Mouse (Mus musculus): ENCODE data around the gene Olfr126. TPM values are rescaled to one million over a fixed set of nuclear protein-coding genes. Genes with fewer than 3 reads are reported as not detected.

Gene Olfr126
- polyA plus RNA-seq (2016; fragmentation: Nextera tagmentation; extraction: Ambion mirVana) = not detected in 2 replicates

- H3K27me3 ChIP-seq (replicated peaks) = no peaks in the 10 kb centered on the region
These were observed at the start of gene Olfr126 for GRCm38 (mm10) chr17:37847183-37847582. Gene Olfr126, plus strand, starts transcription at chr17:37847483.

DNA sequence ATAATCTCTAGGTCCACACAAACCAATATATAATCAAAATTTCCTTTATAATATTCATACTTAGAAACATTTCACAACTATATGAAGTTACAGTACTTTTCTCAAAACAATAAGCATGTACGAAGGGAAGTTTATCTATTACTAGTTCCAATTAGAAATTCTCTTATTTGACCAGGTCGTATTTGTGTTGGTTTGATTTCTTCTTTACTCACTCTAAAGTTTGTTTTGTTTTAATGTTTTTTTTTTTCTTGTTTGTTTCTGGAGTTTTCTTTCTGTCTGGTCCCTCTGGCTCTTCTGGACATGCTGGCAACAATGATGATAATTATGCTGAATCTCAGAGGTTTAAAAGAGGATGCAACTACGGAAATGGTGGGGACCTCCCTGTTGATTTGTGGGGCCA lies 47.7 kb upstream of the Olfr126 start, which contains the start of gene Olfr124:
TSS of gene Olfr124 (plus strand) at position 301 of the 400 bp plus-strand sequence.
- H3K9me3 ChIP-seq (replicated peaks) = peaks cover 4% of the 10 kb centered on the region
- no peak within 1 kb of the TSS for H3K27ac ChIP-seq (ENCODE audit: poor library complexity, severe bottlenecking)
- no peaks in the 10 kb centered on the region for H3K4me1 ChIP-seq (replicated peaks)
- no peak within 1 kb of the TSS for H3K4me2 ChIP-seq
- H3K36me3 ChIP-seq = no peaks in the 10 kb centered on the region
- 77% methylated on average over 3 of the region's 3 CpGs for WGBS
- no peak within 1 kb of the TSS for H3K4me3 ChIP-seq
- no peak for ATAC-seq (ENCODE audit: insufficient number of reproducible peaks, low FRiP score)
- no peaks in the 10 kb centered on the region for H3K27me3 ChIP-seq (replicated peaks)
- H3K9ac ChIP-seq = no peak within 1 kb of the TSS

More at GRCm38 (mm10) chr17:37847183-37847582, at the start of gene Olfr126:
- Histone ChIP-seq H3K9me3 (replicated peaks) (no peaks in the 10 kb centered on the region), H3K27ac (ENCODE audit: poor library complexity, severe bottlenecking) (no peak within 1 kb of the TSS), H3K4me2 (no peak within 1 kb of the TSS), H3K36me3 (no peaks in the 10 kb centered on the region), H3K9ac (no peak within 1 kb of the TSS), H3K4me3 (no peak within 1 kb of the TSS), H3K4me1 (replicated peaks) (no peaks in the 10 kb centered on the region)
- no peak for ATAC-seq (ENCODE audit: insufficient number of reproducible peaks, low FRiP score)

DNA sequence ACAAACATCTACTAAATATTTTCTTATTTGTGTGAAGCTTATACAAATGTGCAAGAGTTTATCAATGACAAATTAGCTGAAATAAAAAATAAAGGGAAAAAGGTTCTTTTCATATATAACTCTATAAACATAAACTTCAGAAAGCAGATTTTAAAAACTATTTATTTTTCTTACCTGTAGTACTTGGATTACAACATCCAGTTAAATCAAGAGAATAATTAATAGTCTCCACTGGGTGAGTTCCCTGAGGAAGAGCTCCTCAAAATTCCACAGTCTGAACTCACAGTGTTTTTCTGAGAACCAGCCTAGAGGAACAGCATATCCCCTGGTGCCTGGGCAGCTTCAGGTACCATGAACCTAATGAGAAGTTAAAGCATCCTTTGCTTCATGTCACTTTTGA lies 14.6 kb upstream of the Olfr126 start, which contains the start of gene Olfr125:
TSS of gene Olfr125 (plus strand) at position 301 of the 400 bp plus-strand sequence.
- H3K27me3 ChIP-seq (replicated peaks) = no peaks in the 10 kb centered on the region
- no peak within 1 kb of the TSS for H3K27ac ChIP-seq (ENCODE audit: poor library complexity, severe bottlenecking)
- no peaks in the 10 kb centered on the region for H3K9me3 ChIP-seq (replicated peaks)
- H3K4me2 ChIP-seq = no peak within 1 kb of the TSS
- no peak within 1 kb of the TSS for H3K9ac ChIP-seq
- H3K36me3 ChIP-seq = no peaks in the 10 kb centered on the region
- no peak within 1 kb of the TSS for H3K4me3 ChIP-seq
- H3K4me1 ChIP-seq (replicated peaks) = no peaks in the 10 kb centered on the region
- ATAC-seq (ENCODE audit: insufficient number of reproducible peaks, low FRiP score) = no peak

GRCm38 (mm10) chr17:37863901-37864300 lies 16.6 kb downstream of the Olfr126 start:
- no peaks in the 10 kb centered on the region for H3K36me3 ChIP-seq
- 0 out of 2 replicates have a peak, but pooled peaks cover 7% of the 10 kb centered on the region for H3K9me3 ChIP-seq (replicated peaks)
- H3K27me3 ChIP-seq (replicated peaks) = no peaks in the 10 kb centered on the region
- ATAC-seq (ENCODE audit: insufficient number of reproducible peaks, low FRiP score) = no peak
- 65% methylated on average over 2 of the region's 2 CpGs for WGBS
- H3K4me3 ChIP-seq = no peak overlapping the region
- H3K4me1 ChIP-seq (replicated peaks) = no peaks in the 10 kb centered on the region
- H3K4me2 ChIP-seq = no peak overlapping the region
- H3K27ac ChIP-seq (ENCODE audit: poor library complexity, severe bottlenecking) = no peak overlapping the region
- no peak overlapping the region for H3K9ac ChIP-seq

- WGBS = 23% methylated on average over 8 of the region's 8 CpGs
- H3K27ac ChIP-seq (ENCODE audit: poor library complexity, severe bottlenecking) = no peak overlapping the region
- no peaks in the 10 kb centered on the region for H3K9me3 ChIP-seq (replicated peaks)
- no peak overlapping the region; the same call in 1 of the 2 replicates for H3K4me2 ChIP-seq
- H3K36me3 ChIP-seq = no peaks in the 10 kb centered on the region
- no peak overlapping the region for H3K4me3 ChIP-seq
- no peaks in the 10 kb centered on the region for H3K27me3 ChIP-seq (replicated peaks)
- H3K9ac ChIP-seq = no peak overlapping the region
- no peak for ATAC-seq (ENCODE audit: insufficient number of reproducible peaks, low FRiP score)
- no peaks in the 10 kb centered on the region for H3K4me1 ChIP-seq (replicated peaks)
These were observed 22.5 kb downstream of the Olfr126 start for GRCm38 (mm10) chr17:37869676-37870205.

DNA sequence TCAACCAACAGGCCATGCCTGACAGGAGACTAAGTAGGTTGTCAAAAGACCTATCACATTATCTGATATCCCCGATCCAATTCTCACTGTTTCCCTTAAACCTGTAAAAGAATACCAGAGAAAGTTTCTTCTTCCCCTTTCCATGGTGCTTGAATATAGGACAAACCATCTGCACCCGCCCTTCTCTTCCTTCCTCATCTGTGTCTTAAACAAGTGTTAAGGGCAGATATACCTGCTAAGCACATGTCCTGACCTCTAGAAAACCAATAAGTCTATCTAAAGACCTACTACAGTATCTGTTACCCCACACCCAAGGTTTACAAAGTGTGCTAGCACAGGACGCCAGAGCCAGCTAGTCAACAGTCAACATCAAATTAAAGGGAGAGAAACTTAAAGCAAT lies 26.5 kb downstream of the Olfr126 start:
- Histone ChIP-seq H3K27ac (ENCODE audit: poor library complexity, severe bottlenecking) (no peak overlapping the region), H3K36me3 (no peaks in the 10 kb centered on the region), H3K27me3 (replicated peaks) (no peaks in the 10 kb centered on the region), H3K9ac (no peak overlapping the region), H3K9me3 (replicated peaks) (no peaks in the 10 kb centered on the region), H3K4me2 (no peak overlapping the region), H3K4me1 (replicated peaks) (no peaks in the 10 kb centered on the region), H3K4me3 (no peak overlapping the region)
- no peak for ATAC-seq (ENCODE audit: insufficient number of reproducible peaks, low FRiP score)
- WGBS = 69% methylated on average over 3 of the region's 3 CpGs

DNA sequence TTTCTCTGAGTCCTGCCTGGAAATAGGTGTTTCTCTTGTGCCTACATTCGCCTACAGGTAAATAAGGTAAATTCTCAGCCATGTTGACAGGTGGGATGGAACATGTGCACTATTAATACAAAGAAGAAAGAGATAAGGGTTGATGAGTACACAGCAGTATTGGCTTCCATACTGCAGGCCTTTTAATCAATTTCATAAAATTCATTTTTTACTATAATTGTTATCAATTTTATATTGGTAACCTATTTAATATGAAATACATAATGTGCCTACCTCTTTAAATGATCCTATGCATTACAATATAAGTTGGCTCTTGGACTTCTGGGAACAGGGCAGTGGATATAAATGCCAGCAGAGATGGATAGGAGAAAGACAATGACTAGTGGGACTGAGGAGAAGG lies 52.9 kb downstream of the Olfr126 start, which contains the start of gene Olfr127:
TSS of gene Olfr127 (plus strand) at position 301 of the 400 bp plus-strand sequence.
- Histone ChIP-seq H3K4me3 (no peak within 1 kb of the TSS), H3K27ac (ENCODE audit: poor library complexity, severe bottlenecking) (no peak within 1 kb of the TSS), H3K9me3 (replicated peaks) (no peaks in the 10 kb centered on the region), H3K9ac (no peak within 1 kb of the TSS), H3K27me3 (replicated peaks) (no peaks in the 10 kb centered on the region), H3K4me2 (no peak within 1 kb of the TSS), H3K4me1 (replicated peaks) (no peaks in the 10 kb centered on the region), H3K36me3 (no peaks in the 10 kb centered on the region)
- ATAC-seq (ENCODE audit: insufficient number of reproducible peaks, low FRiP score) = no peak
- WGBS = 44% methylated on average over 1 of the region's 1 CpGs

Other genes with a start within 250 kb of the Olfr126 start
- not detected in 2 replicates for gene Olfr115, start 220.4 kb upstream of the Olfr126 start, polyA plus RNA-seq (2016; fragmentation: Nextera tagmentation; extraction: Ambion mirVana)
- gene Olfr116, start 220.3 kb upstream of the Olfr126 start, polyA plus RNA-seq (2016; fragmentation: Nextera tagmentation; extraction: Ambion mirVana) = not detected in 2 replicates
- gene Olfr117, start 183.7 kb upstream of the Olfr126 start, polyA plus RNA-seq (2016; fragmentation: Nextera tagmentation; extraction: Ambion mirVana) = not detected in 2 replicates
- gene Olfr118, start 180.5 kb upstream of the Olfr126 start, polyA plus RNA-seq (2016; fragmentation: Nextera tagmentation; extraction: Ambion mirVana) = not detected in 2 replicates
- not detected in 2 replicates for gene Olfr119, start 150.9 kb upstream of the Olfr126 start, polyA plus RNA-seq (2016; fragmentation: Nextera tagmentation; extraction: Ambion mirVana)
- not detected in 2 replicates for gene Olfr120, start 125.7 kb upstream of the Olfr126 start, polyA plus RNA-seq (2016; fragmentation: Nextera tagmentation; extraction: Ambion mirVana)
- not detected in 2 replicates for gene Olfr121, start 98.6 kb upstream of the Olfr126 start, polyA plus RNA-seq (2016; fragmentation: Nextera tagmentation; extraction: Ambion mirVana)
- gene Olfr122, start 78.9 kb upstream of the Olfr126 start, polyA plus RNA-seq (2016; fragmentation: Nextera tagmentation; extraction: Ambion mirVana) = not detected in 2 replicates
- gene Olfr123, start 54.0 kb upstream of the Olfr126 start, polyA plus RNA-seq (2016; fragmentation: Nextera tagmentation; extraction: Ambion mirVana) = not detected in 2 replicates
- not detected in 2 replicates for gene Olfr124, start 47.6 kb upstream of the Olfr126 start, polyA plus RNA-seq (2016; fragmentation: Nextera tagmentation; extraction: Ambion mirVana)
- gene Olfr125, start 14.5 kb upstream of the Olfr126 start, polyA plus RNA-seq (2016; fragmentation: Nextera tagmentation; extraction: Ambion mirVana) = not detected in 2 replicates
- not detected in 2 replicates for gene Olfr127, start 53.0 kb downstream of the Olfr126 start, polyA plus RNA-seq (2016; fragmentation: Nextera tagmentation; extraction: Ambion mirVana)
- gene Olfr128, start 73.1 kb downstream of the Olfr126 start, polyA plus RNA-seq (2016; fragmentation: Nextera tagmentation; extraction: Ambion mirVana) = not detected in 2 replicates
- not detected in 2 replicates for gene Olfr761, start 105.6 kb downstream of the Olfr126 start, polyA plus RNA-seq (2016; fragmentation: Nextera tagmentation; extraction: Ambion mirVana)
- gene Olfr129, start 212.6 kb downstream of the Olfr126 start, polyA plus RNA-seq (2016; fragmentation: Nextera tagmentation; extraction: Ambion mirVana) = not detected in 2 replicates
- gene Olfr130, start 216.4 kb downstream of the Olfr126 start, polyA plus RNA-seq (2016; fragmentation: Nextera tagmentation; extraction: Ambion mirVana) = not detected in 2 replicates
- gene Olfr131, start 241.2 kb downstream of the Olfr126 start, polyA plus RNA-seq (2016; fragmentation: Nextera tagmentation; extraction: Ambion mirVana) = not detected in 2 replicates

Data from heart, embryonic 12.5 days (tissue).